Mouse (Mus musculus) midbrain, embryonic 11.5 days (tissue): ENCODE data around the gene AI481877. TPM values are rescaled to one million over a fixed set of nuclear protein-coding genes. Genes with fewer than 3 reads are reported as not detected.

ENCODE experiments used
- ATAC-seq: fragments of 200-750 bp; cut with Nextera tagmentation; 2 replicates; pipeline ENCODE4 v1.8.0; 2017; ENCODE audit warnings: moderate TSS enrichment, moderate library complexity; ENCODE audit not compliant: low FRiP score
- DNase-seq: peaks from one replicate; pipeline ENCODE4 v3.0.0; 2015; ENCODE audit warnings: low spot score; ENCODE audit errors: missing footprints
- H3K27ac ChIP-seq: fragments of 300-500 bp; sonication (generic); 2 replicates; pipeline ENCODE4 v1.5.1; 2014; ENCODE audit warnings: low read depth, low read length
- H3K27me3 ChIP-seq: fragments of 300-500 bp; sonication (generic); 2 replicates; pipeline ENCODE4 v1.6.1; 2014; ENCODE audit warnings: mild to moderate bottlenecking, low read length, moderate library complexity, mixed read lengths; ENCODE audit not compliant: control insufficient read depth, insufficient read depth
- H3K36me3 ChIP-seq: fragments of 300-500 bp; sonication (generic); 2 replicates; pipeline ENCODE4 v1.6.1; 2014; ENCODE audit warnings: mild to moderate bottlenecking, low read length, moderate library complexity, mixed read lengths; ENCODE audit not compliant: control insufficient read depth, insufficient read depth
- H3K4me1 ChIP-seq: fragments of 300-500 bp; sonication (generic); 2 replicates; pipeline ENCODE4 v1.6.1; 2014; ENCODE audit warnings: low read length; ENCODE audit not compliant: control insufficient read depth, insufficient read depth
- H3K4me2 ChIP-seq: fragments of 300-500 bp; sonication (generic); 2 replicates; pipeline ENCODE4 v1.6.1; 2014; ENCODE audit warnings: mild to moderate bottlenecking, moderate library complexity
- H3K4me3 ChIP-seq: fragments of 300-500 bp; sonication (generic); 2 replicates; pipeline ENCODE4 v1.5.1; 2014; ENCODE audit warnings: low read depth, low read length
- H3K9ac ChIP-seq: fragments of 300-500 bp; sonication (generic); 2 replicates; pipeline ENCODE4 v1.6.1; 2014; ENCODE audit warnings: low read length
- H3K9me3 ChIP-seq: fragments of 300-500 bp; sonication (generic); 2 replicates; pipeline ENCODE4 v1.6.1; 2016; ENCODE audit warnings: low read length; ENCODE audit not compliant: control insufficient read depth
- WGBS: fragments of 180-500 bp; shearing (Covaris S2); extraction: QIAGEN DNeasy Blood & Tissue Kit; methylation state at CpG from one replicate; pipeline ENCODE4 v1.1.7; 2014; 5-methylcytosine and 5-hydroxymethylcytosine counted together
- polyA plus RNA-seq: library from polyadenylated mRNA; unstranded; fragments of >200 nt; fragmentation: Nextera tagmentation; extraction: Ambion mirVana; gene quantifications from 2 replicates; pipeline ENCODE4 v1.2.1, GENCODE M21; 2014

The AI481877 gene
- polyA plus RNA-seq, 1 experiment from 2014 or later: not detected

GRCm38 (mm10) chr4:59172616-59173015, 33.8 kb upstream of the AI481877 start:
- 27% methylated on average over 2 of the region's 2 CpGs for WGBS
- ATAC-seq: no peak
- no peak for DNase-seq

DNA sequence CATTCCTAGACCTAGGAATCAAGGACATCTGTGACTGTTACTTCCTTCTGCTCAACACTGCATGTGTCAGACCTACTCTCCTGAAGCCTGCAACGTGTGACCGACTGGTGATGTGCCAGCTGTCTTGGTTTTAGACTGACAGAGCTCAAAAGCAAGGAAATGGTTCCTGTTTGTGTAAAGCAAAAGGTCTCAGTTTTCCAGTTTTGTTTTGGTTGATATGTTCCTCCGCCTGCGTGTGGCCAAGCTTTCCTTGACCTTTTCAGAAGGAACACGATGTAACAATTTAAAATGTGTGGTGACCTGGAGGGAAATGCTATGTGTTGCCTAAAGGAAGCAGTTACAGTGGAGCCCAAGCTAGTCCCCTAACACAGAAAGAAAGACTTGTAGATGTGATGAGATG, 31.2 kb upstream of the AI481877 start:
- H3K4me2 ChIP-seq: no peak overlapping the region
- ATAC-seq: no peak
- WGBS: 86% methylated on average over 5 of the region's 5 CpGs
- no peak overlapping the region for H3K4me3 ChIP-seq
- no peaks in the 10 kb centered on the region for H3K27me3 ChIP-seq
- H3K9ac ChIP-seq: no peak overlapping the region
- no peaks in the 10 kb centered on the region; the same call in 1 of the 2 replicates for H3K4me1 ChIP-seq
- DNase-seq: no peak
- no peaks in the 10 kb centered on the region for H3K36me3 ChIP-seq
- no peaks in the 10 kb centered on the region for H3K9me3 ChIP-seq
- no peak overlapping the region for H3K27ac ChIP-seq

More at GRCm38 (mm10) chr4:59172616-59173015, 33.8 kb upstream of the AI481877 start:
- Histone ChIP-seq H3K4me1 (no peaks in the 10 kb centered on the region; the same call in 1 of the 2 replicates), H3K27ac (no peak overlapping the region), H3K4me3 (no peak overlapping the region), H3K36me3 (no peaks in the 10 kb centered on the region), H3K9ac (no peak overlapping the region), H3K9me3 (no peaks in the 10 kb centered on the region), H3K4me2 (no peak overlapping the region), H3K27me3 (no peaks in the 10 kb centered on the region)

DNA sequence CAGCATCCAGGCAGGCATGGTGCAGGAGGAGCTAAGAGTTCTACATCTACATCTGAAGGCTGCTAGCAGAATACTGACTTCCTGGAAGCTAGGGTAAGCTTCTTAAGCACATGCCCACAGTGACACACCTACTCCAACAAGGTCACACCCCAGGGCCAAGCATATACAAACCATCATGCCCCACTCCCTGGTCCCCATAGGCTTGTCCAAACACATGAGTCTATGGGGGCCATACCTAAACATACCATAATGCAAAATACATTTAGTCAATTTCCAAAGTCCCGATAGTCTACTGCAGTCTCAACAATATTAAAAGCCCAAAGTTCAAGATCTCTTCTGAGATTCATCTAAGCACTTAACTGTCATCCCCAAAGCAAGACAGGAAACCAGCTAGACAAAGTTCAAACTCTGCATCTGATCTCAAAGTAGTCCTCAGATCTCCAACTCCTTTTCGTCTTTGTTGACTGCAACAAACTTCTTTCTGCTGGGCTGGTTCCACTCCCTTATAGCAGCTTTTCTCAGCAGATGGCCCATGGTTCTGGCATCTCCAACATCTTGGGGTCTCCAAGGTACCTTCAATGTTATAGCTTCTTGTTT, 28.6 kb upstream of the AI481877 start:
- no peak overlapping the region for H3K9ac ChIP-seq
- H3K4me3 ChIP-seq: no peak overlapping the region
- no peak overlapping the region for H3K27ac ChIP-seq
- no peak for ATAC-seq
- H3K36me3 ChIP-seq: no peaks in the 10 kb centered on the region
- WGBS: 87% methylated on average over 2 of the region's 2 CpGs
- H3K4me1 ChIP-seq: no peaks in the 10 kb centered on the region
- no peak for DNase-seq
- no peak overlapping the region for H3K4me2 ChIP-seq
- no peaks in the 10 kb centered on the region for H3K27me3 ChIP-seq
- H3K9me3 ChIP-seq: no peaks in the 10 kb centered on the region

DNA sequence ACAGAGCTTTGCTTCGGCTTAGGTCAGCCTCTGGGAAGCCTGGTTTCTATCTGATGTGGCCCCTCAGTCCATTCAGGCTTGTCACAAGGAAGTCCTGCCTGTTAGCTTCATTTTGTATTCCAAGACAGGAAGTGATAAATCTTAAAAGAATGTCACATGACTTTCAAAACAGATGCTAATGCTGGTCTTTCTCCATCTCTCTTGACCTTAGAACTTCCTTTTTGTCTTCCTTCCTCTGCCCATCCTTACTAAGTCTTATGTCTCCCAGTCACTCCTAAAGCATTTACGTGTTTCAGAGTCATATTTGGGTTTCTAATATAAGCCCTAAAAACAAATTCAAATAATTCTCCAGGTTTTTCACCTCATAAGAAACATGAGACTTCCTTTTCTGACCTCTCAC, 25.3 kb upstream of the AI481877 start:
- no peak for ATAC-seq
- H3K4me1 ChIP-seq: no peaks in the 10 kb centered on the region

GRCm38 (mm10) chr4:59160959-59161670, 22.3 kb upstream of the AI481877 start:
- Histone ChIP-seq H3K27me3 (no peaks in the 10 kb centered on the region), H3K4me1 (no peaks in the 10 kb centered on the region), H3K4me2 (no peak overlapping the region), H3K9ac (no peak overlapping the region), H3K4me3 (no peak overlapping the region), H3K36me3 (no peaks in the 10 kb centered on the region), H3K9me3 (no peaks in the 10 kb centered on the region), H3K27ac (no peak overlapping the region)
- DNase-seq: no peak
- ATAC-seq: no peak
- 80% methylated on average over 8 of the region's 8 CpGs for WGBS

More for the DNA sequence above, 25.3 kb upstream of the AI481877 start:
- DNase-seq: no peak
- Histone ChIP-seq H3K9ac (no peak overlapping the region), H3K4me3 (no peak overlapping the region), H3K27me3 (no peaks in the 10 kb centered on the region), H3K9me3 (no peaks in the 10 kb centered on the region), H3K4me2 (no peak overlapping the region), H3K27ac (no peak overlapping the region), H3K36me3 (no peaks in the 10 kb centered on the region)
- 91% methylated on average over 2 of the region's 2 CpGs for WGBS

GRCm38 (mm10) chr4:59160289-59160688, 21.5 kb upstream of the AI481877 start:
- Histone ChIP-seq H3K9ac (no peak overlapping the region), H3K4me3 (no peak overlapping the region), H3K36me3 (no peaks in the 10 kb centered on the region), H3K9me3 (no peaks in the 10 kb centered on the region), H3K4me1 (no peaks in the 10 kb centered on the region), H3K4me2 (no peak overlapping the region), H3K27me3 (no peaks in the 10 kb centered on the region), H3K27ac (no peak overlapping the region)
- ATAC-seq (no peak), DNase-seq (no peak)
- 94% methylated on average over 5 of the region's 5 CpGs for WGBS

DNA sequence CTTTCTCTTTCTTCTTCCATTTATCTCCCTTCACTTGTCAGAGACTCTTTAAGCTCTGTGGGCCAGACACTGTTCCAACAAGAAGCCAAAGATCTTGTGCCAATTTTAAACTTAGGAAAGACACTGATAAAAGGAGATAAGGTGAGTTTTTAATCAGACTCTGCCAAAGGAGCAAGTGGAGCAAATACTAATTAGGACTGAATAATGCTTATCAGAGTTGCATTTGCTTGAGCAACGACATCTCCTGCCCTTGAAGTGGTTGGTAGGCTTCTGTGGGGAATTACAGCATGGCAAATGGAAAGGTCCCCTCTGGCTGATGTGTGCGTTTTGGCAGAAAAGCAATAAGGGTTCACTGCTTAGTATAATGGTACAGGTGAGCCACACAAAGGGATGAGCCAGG, 18.9 kb upstream of the AI481877 start:
- Histone ChIP-seq H3K4me3 (no peak overlapping the region), H3K9ac (no peak overlapping the region), H3K27ac (no peak overlapping the region), H3K4me2 (no peak overlapping the region), H3K36me3 (no peaks in the 10 kb centered on the region), H3K27me3 (no peaks in the 10 kb centered on the region), H3K9me3 (no peaks in the 10 kb centered on the region), H3K4me1 (no peaks in the 10 kb centered on the region)
- 81% methylated on average over 2 of the region's 2 CpGs for WGBS
- DNase-seq (no peak), ATAC-seq (no peak)

DNA sequence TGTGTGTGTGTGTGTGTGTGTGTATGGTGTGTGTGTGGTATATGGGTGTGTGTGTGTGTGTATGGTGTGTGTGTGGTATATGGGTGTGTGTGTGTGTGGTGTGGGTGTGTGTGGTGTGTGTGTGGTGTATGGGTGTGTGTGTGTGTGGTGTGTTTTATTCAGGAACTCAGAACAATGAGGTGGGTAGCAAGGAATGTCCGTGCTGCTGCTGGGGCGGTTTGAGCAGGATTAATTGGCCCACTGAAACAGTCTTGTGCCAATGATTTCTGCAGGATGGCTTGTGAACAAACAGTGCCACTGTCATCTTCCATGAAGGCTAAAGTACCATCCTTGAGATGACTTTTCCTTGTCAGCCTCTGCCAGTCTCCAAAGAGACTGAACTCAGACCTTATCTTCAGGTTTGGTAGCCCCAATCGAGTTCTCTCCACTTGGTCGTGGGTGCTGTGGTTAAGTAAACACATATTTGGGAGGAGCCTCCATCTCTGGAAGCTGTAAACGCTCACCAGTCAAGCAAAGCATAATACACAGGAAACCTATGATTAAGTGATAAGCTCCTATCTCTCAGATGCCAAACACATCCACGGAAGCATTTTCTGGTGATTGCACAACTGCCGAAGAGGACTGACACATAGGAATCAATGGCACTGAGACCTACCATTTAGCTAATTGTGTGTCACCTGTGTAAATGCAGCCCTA, 18.3 kb upstream of the AI481877 start:
- H3K9ac ChIP-seq: no peak overlapping the region
- H3K9me3 ChIP-seq: no peaks in the 10 kb centered on the region
- 85% methylated on average over 7 of the region's 7 CpGs for WGBS
- no peak overlapping the region for H3K27ac ChIP-seq
- no peak for DNase-seq
- no peaks in the 10 kb centered on the region for H3K27me3 ChIP-seq
- H3K4me2 ChIP-seq: no peak overlapping the region
- no peak for ATAC-seq
- no peaks in the 10 kb centered on the region for H3K4me1 ChIP-seq
- no peak overlapping the region for H3K4me3 ChIP-seq
- H3K36me3 ChIP-seq: no peaks in the 10 kb centered on the region

DNA sequence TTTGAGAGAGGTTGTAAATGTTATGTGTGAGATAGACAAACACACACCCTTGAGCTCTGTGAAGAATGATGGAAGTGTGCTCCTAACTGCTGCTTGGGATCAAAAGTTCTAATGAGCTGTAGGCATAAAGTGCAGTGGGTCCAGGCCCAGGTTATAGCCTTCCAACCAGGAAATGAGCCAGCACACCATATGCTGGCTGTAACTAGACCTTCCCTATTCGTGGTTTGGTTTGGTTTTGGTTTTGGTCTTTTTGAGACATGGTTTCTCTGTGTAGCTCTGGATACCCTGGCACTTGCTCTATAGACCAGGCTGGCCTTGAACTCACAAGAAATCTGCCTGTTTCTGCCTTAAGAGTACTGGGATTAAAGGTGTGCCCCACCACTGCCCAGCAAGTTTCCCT, 13.2 kb upstream of the AI481877 start:
- no peak for ATAC-seq
- Histone ChIP-seq H3K27ac (no peak overlapping the region), H3K4me1 (no peaks in the 10 kb centered on the region), H3K4me2 (no peak overlapping the region), H3K4me3 (no peak overlapping the region), H3K9ac (no peak overlapping the region), H3K27me3 (no peaks in the 10 kb centered on the region), H3K36me3 (no peaks in the 10 kb centered on the region), H3K9me3 (no peaks in the 10 kb centered on the region)
- no peak for DNase-seq
- 83% methylated on average over 1 of the region's 1 CpGs for WGBS
